Mouse (Mus musculus) right cerebral cortex, postnatal 14 days (tissue): Measurements from ENCODE around the gene Tnnt1.
A peak's percentile ranks its signal among the peaks of the same experiment; 100 is the strongest.

Experiments used
- DNase-seq: peaks from one replicate; pipeline ENCODE4 v3.0.0; 2022

The Tnnt1 gene

GRCm38 (mm10) chr7:4497271-4497903, 18.8 kb downstream of the Tnnt1 start:
- no peak for DNase-seq

- DNase-seq: no peak
Observed at GRCm38 (mm10) chr7:4496468-4496867, 19.7 kb downstream of the Tnnt1 start.

GRCm38 (mm10) chr7:4493991-4494390, 22.2 kb downstream of the Tnnt1 start:
- DNase-seq: no peak

- DNase-seq: no peak
Observed at GRCm38 (mm10) chr7:4492284-4493224, 23.6 kb downstream of the Tnnt1 start.

GRCm38 (mm10) chr7:4491308-4491707, 24.9 kb downstream of the Tnnt1 start:
- DNase-seq: no peak

GRCm38 (mm10) chr7:4482281-4482680, 33.9 kb downstream of the Tnnt1 start:
- no peak for DNase-seq

GRCm38 (mm10) chr7:4479674-4480073, 36.5 kb downstream of the Tnnt1 start:
- peak; percentile 44 for DNase-seq

GRCm38 (mm10) chr7:4478796-4479291, 37.3 kb downstream of the Tnnt1 start:
- no peak for DNase-seq

- DNase-seq: peak; percentile 61
Observed at GRCm38 (mm10) chr7:4478021-4478795, 38.0 kb downstream of the Tnnt1 start.

GRCm38 (mm10) chr7:4473940-4474339, 42.2 kb downstream of the Tnnt1 start:
- no peak for DNase-seq

GRCm38 (mm10) chr7:4471179-4471555, 45.0 kb downstream of the Tnnt1 start:
- peak; percentile 93 for DNase-seq

GRCm38 (mm10) chr7:4470275-4471178, 45.7 kb downstream of the Tnnt1 start:
- peak; percentile 58 for DNase-seq

- DNase-seq: no peak
Observed at GRCm38 (mm10) chr7:4467801-4468200, 48.4 kb downstream of the Tnnt1 start.

- no peak for DNase-seq
Observed at GRCm38 (mm10) chr7:4464194-4464824, 51.9 kb downstream of the Tnnt1 start.

- DNase-seq: no peak
Observed at GRCm38 (mm10) chr7:4460576-4461434, 55.4 kb downstream of the Tnnt1 start, which contains the start of gene Eps8l1. Gene Eps8l1, plus strand, starts transcription at chr7:4460674.
